Mouse (Mus musculus): Measurements from ENCODE around the gene Gnl1.
"Not testable (repeated sequence)": the region's sequence is repeated elsewhere in the genome, so short reads cannot be mapped to it uniquely, and the experiment has no call there.

Gene Gnl1

DNA sequence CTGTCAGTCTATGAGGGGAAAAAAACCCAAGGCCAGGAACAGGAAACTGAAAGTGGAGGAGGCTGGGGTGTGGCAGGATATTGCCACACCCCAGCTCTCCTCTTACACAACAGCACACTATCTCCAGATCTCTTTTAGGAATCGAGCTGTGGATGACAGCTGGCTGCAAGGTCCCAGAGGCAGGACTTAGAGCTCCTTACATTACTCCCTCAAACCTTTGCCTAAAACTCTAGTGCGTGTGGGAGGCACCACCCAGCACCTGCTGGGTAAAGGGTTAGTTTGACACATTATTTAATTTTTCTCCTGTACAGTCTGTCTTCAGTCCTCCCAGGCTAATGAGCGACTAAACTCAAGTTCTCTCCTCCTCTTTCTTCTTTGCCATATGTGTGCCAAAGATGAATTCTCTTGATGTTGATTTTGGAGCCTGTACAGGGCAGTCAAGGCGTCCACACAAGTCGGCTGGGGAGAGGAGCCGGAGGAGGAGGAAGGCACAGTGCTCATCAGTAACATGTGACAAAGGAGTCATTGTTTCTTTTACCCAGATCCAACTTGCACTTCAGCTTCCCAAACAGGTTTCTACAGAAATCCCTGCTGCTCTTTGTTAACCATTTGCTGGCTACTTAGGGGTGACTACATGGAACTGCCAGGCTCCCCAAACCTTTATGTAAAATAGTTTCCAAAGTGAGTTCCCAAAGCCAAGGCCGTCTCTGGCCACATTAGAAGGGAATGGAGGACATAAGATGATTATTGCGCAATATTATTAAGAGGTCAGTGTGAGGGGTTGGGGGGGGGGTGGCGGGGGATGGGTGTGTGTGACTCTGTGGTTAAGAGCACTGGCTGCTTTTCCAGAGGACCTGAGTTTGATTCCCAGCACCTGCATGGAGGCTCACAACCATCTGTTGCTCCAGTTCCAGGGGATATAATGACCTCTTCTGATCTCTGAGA is 44.3 kb downstream of the Gnl1 start:
- DNase-seq (ENCODE audit: low spot score in 2 of 2) = peak; percentile 55 to 58

GRCm38 (mm10) chr17:36025197-36025596 is 45.5 kb downstream of the Gnl1 start:
- no peak for DNase-seq (ENCODE audit: low spot score in 2 of 2)

GRCm38 (mm10) chr17:36025901-36026300 is 46.2 kb downstream of the Gnl1 start:
- DNase-seq (ENCODE audit: low spot score in 2 of 2) = no peak

DNA sequence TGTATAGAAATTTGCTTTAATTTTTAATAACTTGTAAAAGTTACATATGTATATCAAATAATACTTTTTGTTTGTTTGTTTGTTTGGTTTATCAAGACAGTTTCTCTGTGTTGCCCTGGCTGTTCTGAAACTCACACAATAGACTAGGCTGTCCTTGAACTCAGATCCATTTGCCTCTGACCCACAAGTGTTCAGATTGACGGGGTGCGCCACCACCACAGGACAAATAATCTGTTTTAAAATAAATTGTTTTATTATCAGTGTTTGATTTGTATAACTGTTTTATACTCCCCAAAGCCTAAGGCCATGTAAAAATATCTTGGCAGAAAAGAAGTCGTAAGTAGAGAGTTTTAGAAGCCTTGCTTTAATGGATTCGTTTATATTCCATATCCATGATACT is 48.0 kb downstream of the Gnl1 start:
- no peak for DNase-seq (ENCODE audit: low spot score in 2 of 2)

GRCm38 (mm10) chr17:36028879-36029619 is 49.4 kb downstream of the Gnl1 start:
- DNase-seq (ENCODE audit: low spot score in 2 of 2) = no peak

- DNase-seq (ENCODE audit: low spot score in 2 of 2) = not testable (repeated sequence)
Observed at GRCm38 (mm10) chr17:36030046-36030702, 50.5 kb downstream of the Gnl1 start.

DNA sequence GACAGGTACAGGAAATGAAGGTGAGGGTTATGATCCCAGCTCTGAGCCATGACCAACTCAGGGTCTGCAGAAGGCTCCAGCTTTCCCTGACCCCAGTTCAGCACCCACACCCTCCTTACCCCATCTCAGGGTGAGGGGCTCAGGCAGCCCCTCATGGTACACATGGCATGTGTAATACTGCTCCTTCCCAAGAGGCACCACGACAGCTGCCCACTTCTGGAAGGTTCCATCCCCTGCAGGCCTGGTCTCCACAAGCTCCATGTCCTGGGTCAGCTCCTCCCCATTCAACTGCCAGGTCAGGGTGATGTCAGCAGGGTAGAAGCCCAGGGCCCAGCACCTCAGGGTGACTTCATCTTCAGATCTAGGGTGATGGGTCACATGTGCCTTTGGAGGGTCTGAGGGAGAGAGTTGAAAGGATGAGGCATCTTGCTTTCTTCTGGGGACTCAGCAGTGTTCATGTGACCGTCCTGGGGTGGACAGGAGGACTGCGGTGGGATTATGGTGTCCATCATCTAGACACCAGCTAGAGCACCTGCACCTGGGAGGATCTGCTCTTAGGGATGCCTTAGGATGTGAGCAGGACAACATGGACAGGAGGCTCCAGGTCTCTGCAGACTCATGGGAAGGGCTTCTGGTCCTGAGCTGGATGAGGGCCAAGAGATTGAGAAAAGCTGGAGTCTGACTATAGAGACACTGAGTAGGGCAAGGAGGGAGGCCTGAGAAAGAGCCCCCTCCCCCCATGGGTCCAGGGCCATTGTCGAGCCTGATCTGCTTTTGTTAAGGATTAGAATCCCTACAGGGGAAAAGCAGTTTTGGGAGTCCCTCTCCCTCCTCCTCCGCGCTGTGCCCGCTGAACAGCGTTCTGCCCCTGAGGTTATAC is 51.3 kb downstream of the Gnl1 start:
- DNase-seq (ENCODE audit: low spot score in 2 of 2) = not testable (repeated sequence)

GRCm38 (mm10) chr17:36031583-36032331 is 52.1 kb downstream of the Gnl1 start:
- DNase-seq (ENCODE audit: low spot score in 2 of 2) = peak; percentile 71 to 76

DNA sequence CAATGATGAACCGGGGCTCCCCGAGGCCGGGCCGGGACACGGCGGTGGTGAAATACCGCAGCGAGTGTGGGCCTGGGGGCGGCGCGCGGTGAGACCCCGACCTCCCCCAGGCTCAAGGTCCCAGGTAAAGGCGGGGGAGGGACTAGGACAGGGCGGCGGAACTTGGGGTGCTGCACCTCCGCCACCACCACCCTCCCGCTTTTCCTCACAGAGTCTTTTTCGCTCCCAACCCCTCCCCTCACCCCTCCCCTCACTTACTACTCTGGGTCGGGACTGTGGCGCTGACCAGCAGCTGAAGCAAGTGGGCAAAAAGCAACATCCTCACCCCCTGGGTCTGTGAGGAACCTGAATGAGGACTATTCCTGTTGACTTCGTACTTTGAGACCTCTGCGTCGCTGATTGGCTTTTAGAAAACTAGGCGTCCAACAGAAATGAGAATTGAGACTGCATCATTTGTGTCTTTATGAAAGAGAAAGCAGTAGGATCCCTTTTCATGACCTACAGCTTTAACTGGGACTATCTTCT is 52.8 kb downstream of the Gnl1 start, which contains the start of gene H2-T23:
H2-T23 (minus strand) TSS at position 505 of the 525 bp plus-strand sequence.
- DNase-seq (ENCODE audit: low spot score in 2 of 2) = peak; percentile 75 to 86

- not testable (repeated sequence) for DNase-seq (ENCODE audit: low spot score in 2 of 2)
Observed at GRCm38 (mm10) chr17:36034524-36034923, 54.9 kb downstream of the Gnl1 start.

- peak; percentile 57 to 70 for DNase-seq (ENCODE audit: low spot score in 2 of 2)
Observed at GRCm38 (mm10) chr17:36035010-36035638, 55.5 kb downstream of the Gnl1 start.

DNA sequence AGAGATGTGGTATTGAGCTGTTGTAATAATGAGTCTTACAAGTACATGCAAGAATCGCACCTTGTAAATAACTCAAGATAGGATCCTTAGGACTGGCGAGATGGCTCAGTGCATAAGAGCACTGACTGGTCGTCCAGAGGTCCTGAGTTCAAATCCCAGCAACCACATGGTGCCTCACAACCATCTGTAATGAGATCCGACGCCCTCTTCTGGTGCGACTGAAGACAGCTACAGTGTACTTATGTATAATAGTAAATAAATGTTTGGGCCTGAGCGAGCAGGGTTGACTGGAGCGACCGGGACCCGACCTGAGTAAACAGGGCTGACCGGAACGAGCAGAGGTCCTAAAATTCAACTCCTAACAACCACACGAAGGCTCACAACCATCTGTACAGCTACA is 56.5 kb downstream of the Gnl1 start:
- DNase-seq (ENCODE audit: low spot score in 2 of 2) = not testable (repeated sequence)
